Mouse (Mus musculus) neural tube, embryonic 12.5 days (tissue): ENCODE results near the gene Ubl3. TPM values are rescaled to one million over a fixed set of nuclear protein-coding genes. Genes with fewer than 3 reads are reported as not detected.

Source experiments
- ATAC-seq: fragments of 200-750 bp; cut with Nextera tagmentation; 2 replicates; pipeline ENCODE4 v1.8.0; 2017; ENCODE audit warnings: low read depth, mild to moderate bottlenecking, moderate TSS enrichment, moderate library complexity; ENCODE audit not compliant: low FRiP score
- H3K27ac ChIP-seq: fragments of 300-500 bp; sonication (generic); 2 replicates; pipeline ENCODE4 v1.5.1; 2016
- H3K27me3 ChIP-seq: fragments of 300-500 bp; sonication (generic); replicated peaks from 2 replicates; pipeline ENCODE4 v1.6.1; 2016; ENCODE audit warnings: mild to moderate bottlenecking
- H3K36me3 ChIP-seq: fragments of 300-500 bp; sonication (generic); 2 replicates; pipeline ENCODE4 v1.6.1; 2016; ENCODE audit warnings: mild to moderate bottlenecking
- H3K4me1 ChIP-seq: fragments of 300-500 bp; sonication (generic); 2 replicates; pipeline ENCODE4 v1.6.1; 2016
- H3K4me2 ChIP-seq: fragments of 300-500 bp; sonication (generic); replicated peaks from 2 replicates; pipeline ENCODE4 v1.6.1; 2016; ENCODE audit warnings: mild to moderate bottlenecking
- H3K4me3 ChIP-seq: fragments of 300-500 bp; sonication (generic); 2 replicates; pipeline ENCODE4 v1.5.1; 2016
- H3K9ac ChIP-seq: fragments of 300-500 bp; sonication (generic); 2 replicates; pipeline ENCODE4 v1.6.1; 2016; ENCODE audit warnings: mild to moderate bottlenecking
- H3K9me3 ChIP-seq: fragments of 300-500 bp; sonication (generic); 2 replicates; pipeline ENCODE4 v1.6.1; 2016; ENCODE audit warnings: mild to moderate bottlenecking
- WGBS: fragments of 180-500 bp; shearing (Covaris S2); methylation state at CpG from one replicate; pipeline ENCODE4 v1.1.7; 2016; 5-methylcytosine and 5-hydroxymethylcytosine counted together
- polyA plus RNA-seq: library from polyadenylated mRNA; unstranded; fragments of >200 nt; fragmentation: Nextera tagmentation; extraction: Ambion mirVana; gene quantifications from 2 replicates; pipeline ENCODE4 v1.2.1, GENCODE M21; 2016

The Ubl3 gene
- polyA plus RNA-seq, 1 experiment from 2014 or later, result 106 TPM

DNA sequence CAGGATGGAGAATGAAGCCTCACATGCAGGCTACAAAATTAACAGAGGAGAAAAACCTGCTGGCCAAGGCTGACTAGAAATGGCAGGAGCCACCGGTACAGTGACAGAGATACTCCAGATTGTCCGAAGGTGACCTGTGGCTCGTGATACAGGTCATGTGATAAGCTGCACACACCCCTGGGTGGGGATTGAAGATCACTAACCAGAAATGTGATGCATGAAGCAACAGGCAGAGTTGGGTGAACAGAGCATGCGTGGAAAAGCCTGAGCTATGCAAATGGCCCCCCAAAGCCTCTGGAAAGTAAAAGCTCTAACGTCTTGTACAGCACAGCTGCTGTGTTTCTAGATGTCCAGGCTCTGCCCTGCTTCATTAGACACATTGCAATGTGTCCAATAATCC, 3.9 kb upstream of the Ubl3 start:
- no peaks in the 10 kb centered on the region for H3K9me3 ChIP-seq
- H3K27me3 ChIP-seq, result no peaks in the 10 kb centered on the region
- WGBS, result 87% methylated on average over 5 of the region's 5 CpGs
- H3K36me3 ChIP-seq, result no peaks in the 10 kb centered on the region
- no peak overlapping the region for H3K27ac ChIP-seq
- no peak overlapping the region for H3K4me2 ChIP-seq
- H3K4me3 ChIP-seq, result no peak overlapping the region
- H3K4me1 ChIP-seq, result peaks cover 10% of the 10 kb centered on the region; the same call in 1 of the 2 replicates
- ATAC-seq, result no peak
- H3K9ac ChIP-seq, result no peak overlapping the region

DNA sequence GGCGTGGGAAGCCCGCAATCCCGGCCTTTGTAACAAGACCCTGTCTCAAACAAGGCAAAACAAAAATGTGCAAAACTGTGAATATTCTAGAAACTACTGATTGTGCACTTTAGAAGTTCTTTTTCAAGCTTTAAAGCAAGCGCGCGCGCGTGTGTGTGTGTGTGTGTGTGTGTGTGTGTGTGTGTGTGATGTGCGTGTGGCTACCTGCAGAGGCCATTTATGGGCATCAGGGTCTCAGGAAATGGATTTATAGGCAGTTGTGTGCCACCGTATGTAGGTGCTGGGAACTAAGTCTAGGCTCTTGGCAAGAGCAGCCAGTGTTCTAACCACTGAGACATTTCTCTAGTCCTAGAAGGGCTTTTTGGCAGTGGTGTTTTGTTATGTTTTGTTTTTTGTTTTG, 2.6 kb upstream of the Ubl3 start:
- Histone ChIP-seq H3K9ac (no peak overlapping the region), H3K4me1 (peaks cover 15% of the 10 kb centered on the region), H3K27ac (no peak overlapping the region), H3K27me3 (no peaks in the 10 kb centered on the region), H3K4me2 (peak overlapping the region; percentile 53), H3K9me3 (no peaks in the 10 kb centered on the region), H3K36me3 (no peaks in the 10 kb centered on the region), H3K4me3 (no peak overlapping the region)
- no peak for ATAC-seq
- WGBS, result 70% methylated on average over 10 of the region's 10 CpGs

GRCm38 (mm10) chr5:148554701-148555100, 2.1 kb upstream of the Ubl3 start:
- no peak overlapping the region for H3K27ac ChIP-seq
- H3K4me2 ChIP-seq, result peak overlapping the region; percentile 53
- H3K4me3 ChIP-seq, result no peak overlapping the region
- H3K36me3 ChIP-seq, result no peaks in the 10 kb centered on the region
- no peaks in the 10 kb centered on the region for H3K9me3 ChIP-seq
- 0 out of 2 replicates have a peak overlapping the region, but pooled peaks have one; percentile 29 for H3K9ac ChIP-seq
- no peak for ATAC-seq
- peaks cover 19% of the 10 kb centered on the region for H3K4me1 ChIP-seq
- no peaks in the 10 kb centered on the region for H3K27me3 ChIP-seq
- 3% methylated on average over 16 of the region's 16 CpGs for WGBS

DNA sequence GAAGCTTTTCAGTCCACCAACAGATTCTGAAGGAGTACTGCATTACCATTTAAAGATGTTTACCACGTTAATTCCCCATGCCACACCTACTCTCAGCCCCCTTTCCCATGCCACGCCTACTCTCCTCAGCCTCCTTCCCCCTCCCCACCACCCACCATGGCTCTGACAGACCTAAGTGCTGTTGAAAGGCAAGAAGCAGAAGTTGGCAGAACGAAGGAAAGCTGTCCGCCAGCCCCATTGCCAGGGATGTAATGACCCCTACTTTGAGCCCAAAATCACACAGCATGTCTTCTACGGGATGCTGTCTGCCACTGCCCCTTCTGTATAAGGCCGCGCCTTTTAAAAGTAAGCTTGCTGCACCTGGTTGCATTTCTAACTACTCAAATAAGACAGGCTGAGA, 1.7 kb upstream of the Ubl3 start:
- Histone ChIP-seq H3K9me3 (no peaks in the 10 kb centered on the region), H3K27ac (no peak overlapping the region), H3K36me3 (no peaks in the 10 kb centered on the region), H3K4me3 (no peak overlapping the region), H3K4me2 (peak overlapping the region; percentile 53), H3K4me1 (peaks cover 24% of the 10 kb centered on the region), H3K9ac (0 out of 2 replicates have a peak overlapping the region, but pooled peaks have one; percentile 29), H3K27me3 (no peaks in the 10 kb centered on the region)
- WGBS, result 21% methylated on average over 7 of the region's 7 CpGs
- ATAC-seq, result no peak

DNA sequence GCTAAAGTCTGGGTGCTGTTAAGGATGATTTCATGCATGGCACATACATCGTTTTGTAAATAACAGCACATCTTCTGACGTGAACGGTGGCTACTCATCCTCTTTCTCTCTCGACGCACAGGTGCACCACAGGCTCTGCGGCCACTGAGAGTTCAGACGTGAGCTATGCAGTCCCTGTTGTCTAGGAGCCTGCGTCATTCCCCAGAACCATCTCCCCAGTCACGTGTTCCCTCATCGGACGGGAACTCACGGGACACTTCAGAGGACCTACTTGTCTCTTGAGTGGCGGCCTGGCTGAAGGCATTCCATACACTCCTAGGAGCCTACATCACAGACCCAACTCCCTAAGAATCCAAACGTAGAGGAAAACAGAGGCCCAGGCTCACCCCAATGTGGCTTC, 1.1 kb upstream of the Ubl3 start:
- H3K4me2 ChIP-seq, result no peak overlapping the region
- no peaks in the 10 kb centered on the region for H3K36me3 ChIP-seq
- peaks cover 25% of the 10 kb centered on the region for H3K4me1 ChIP-seq
- ATAC-seq, result no peak
- no peak overlapping the region for H3K4me3 ChIP-seq
- no peaks in the 10 kb centered on the region for H3K27me3 ChIP-seq
- no peaks in the 10 kb centered on the region for H3K9me3 ChIP-seq
- H3K27ac ChIP-seq, result no peak overlapping the region
- H3K9ac ChIP-seq, result no peak overlapping the region
- 33% methylated on average over 14 of the region's 14 CpGs for WGBS

- no peak for ATAC-seq
- peak overlapping the region; percentile 99; the same call in 1 of the 2 replicates for H3K27ac ChIP-seq
- peak overlapping the region; percentile 88 for H3K9ac ChIP-seq
- no peaks in the 10 kb centered on the region for H3K9me3 ChIP-seq
- no peaks in the 10 kb centered on the region for H3K36me3 ChIP-seq
- H3K4me1 ChIP-seq, result peaks cover 43% of the 10 kb centered on the region
- H3K27me3 ChIP-seq, result no peaks in the 10 kb centered on the region
- WGBS, result under 1% methylated on average over 17 of the region's 17 CpGs
- H3K4me2 ChIP-seq, result peak overlapping the region; percentile 82
- H3K4me3 ChIP-seq, result peak overlapping the region; percentile 74
Measured at GRCm38 (mm10) chr5:148551764-148552136, 839 bp downstream of the Ubl3 start.

DNA sequence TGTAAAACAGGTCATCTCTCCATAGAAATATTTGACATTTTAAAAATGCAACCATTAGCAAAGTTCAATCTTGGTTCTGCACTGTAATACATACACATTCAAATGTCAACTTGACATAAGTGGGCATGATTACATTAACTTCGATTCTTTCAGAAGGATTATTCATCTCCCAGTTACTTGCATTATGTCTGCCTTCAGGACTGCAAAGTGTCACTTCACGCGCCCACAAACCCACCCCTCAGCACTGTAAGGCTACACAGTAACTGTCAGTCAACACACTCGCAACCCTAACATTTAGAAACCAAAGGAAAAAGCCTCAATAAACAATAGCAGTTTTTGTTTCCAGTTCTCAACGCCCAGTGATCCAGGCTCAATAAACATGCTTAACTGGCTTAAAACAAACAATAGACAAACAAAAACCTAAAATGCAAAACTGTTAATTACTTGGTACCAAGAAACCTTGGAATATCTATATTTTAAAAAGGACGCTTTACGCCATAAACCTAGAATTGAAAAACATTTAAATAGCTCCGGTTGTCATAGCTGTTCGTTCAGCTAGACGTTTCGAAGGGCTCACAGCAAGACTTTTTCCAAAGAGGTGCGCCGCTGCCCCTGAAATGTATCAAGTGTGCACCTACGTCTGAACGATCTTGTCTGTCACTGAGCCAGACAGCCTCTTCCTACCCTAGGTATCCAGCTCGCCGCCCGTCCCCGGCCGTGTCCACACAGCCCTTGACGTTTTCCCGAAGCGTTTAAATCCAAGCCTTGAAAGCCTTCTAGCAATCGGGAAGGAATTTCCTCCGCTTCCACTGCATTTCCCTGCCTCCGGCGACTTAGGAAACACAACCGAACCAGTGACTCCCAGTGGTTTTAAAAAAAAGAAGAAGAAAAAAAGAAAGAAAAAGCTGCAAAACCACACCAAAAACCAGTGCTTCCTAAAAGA, 1.5 kb downstream of the Ubl3 start:
- peak overlapping the region; percentile 74 for H3K4me3 ChIP-seq
- no peak for ATAC-seq
- peaks cover 45% of the 10 kb centered on the region for H3K4me1 ChIP-seq

GRCm38 (mm10) chr5:148550393-148550792, 2.2 kb downstream of the Ubl3 start:
- H3K4me3 ChIP-seq, result peak overlapping the region; percentile 74
- no peak for ATAC-seq
- H3K36me3 ChIP-seq, result no peaks in the 10 kb centered on the region
- H3K4me2 ChIP-seq, result peak overlapping the region; percentile 82
- H3K27ac ChIP-seq, result no peak overlapping the region
- under 1% methylated on average over 6 of the region's 6 CpGs for WGBS
- peak overlapping the region; percentile 88 for H3K9ac ChIP-seq
- no peaks in the 10 kb centered on the region for H3K27me3 ChIP-seq
- no peaks in the 10 kb centered on the region for H3K9me3 ChIP-seq
- peaks cover 45% of the 10 kb centered on the region for H3K4me1 ChIP-seq

More for the DNA sequence above, 1.5 kb downstream of the Ubl3 start:
- Histone ChIP-seq H3K36me3 (no peaks in the 10 kb centered on the region), H3K9me3 (no peaks in the 10 kb centered on the region), H3K27me3 (no peaks in the 10 kb centered on the region), H3K9ac (peak overlapping the region; percentile 88), H3K27ac (no peak overlapping the region), H3K4me2 (peak overlapping the region; percentile 82)
- under 1% methylated on average over 28 of the region's 28 CpGs for WGBS

GRCm38 (mm10) chr5:148549307-148549706, 3.3 kb downstream of the Ubl3 start:
- no peak overlapping the region for H3K9ac ChIP-seq
- no peak for ATAC-seq
- 13% methylated on average over 4 of the region's 4 CpGs for WGBS
- peaks cover 37% of the 10 kb centered on the region for H3K4me1 ChIP-seq
- H3K4me2 ChIP-seq, result peak overlapping the region; percentile 82
- H3K27ac ChIP-seq, result no peak overlapping the region
- H3K9me3 ChIP-seq, result no peaks in the 10 kb centered on the region
- H3K4me3 ChIP-seq, result peak overlapping the region; percentile 74; the same call in 1 of the 2 replicates
- H3K36me3 ChIP-seq, result no peaks in the 10 kb centered on the region
- H3K27me3 ChIP-seq, result no peaks in the 10 kb centered on the region

DNA sequence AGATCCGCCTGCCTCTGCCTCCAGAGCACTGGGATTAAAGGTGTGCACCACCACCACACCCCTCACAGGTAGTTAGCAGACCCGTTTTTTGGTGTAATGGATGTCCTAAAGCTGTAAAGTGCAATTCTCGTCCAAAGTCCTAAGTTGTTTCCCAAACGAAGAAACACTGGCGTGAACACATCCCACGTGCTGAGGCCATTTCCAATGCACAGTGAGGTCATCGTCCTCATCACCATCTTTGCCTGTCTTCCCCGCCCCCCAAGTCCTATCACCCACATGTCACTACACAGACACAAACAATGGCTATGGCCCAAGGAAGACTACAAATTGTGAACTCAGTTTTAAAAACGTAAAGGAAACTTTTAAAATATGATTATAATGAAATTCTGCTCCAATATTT, 4.0 kb downstream of the Ubl3 start:
- Histone ChIP-seq H3K9me3 (no peaks in the 10 kb centered on the region), H3K4me2 (peak overlapping the region; percentile 20), H3K4me1 (peaks cover 35% of the 10 kb centered on the region), H3K36me3 (no peaks in the 10 kb centered on the region), H3K9ac (no peak overlapping the region), H3K4me3 (no peak overlapping the region), H3K27me3 (no peaks in the 10 kb centered on the region), H3K27ac (no peak overlapping the region)
- WGBS, result 64% methylated on average over 9 of the region's 9 CpGs
- no peak for ATAC-seq

GRCm38 (mm10) chr5:148547870-148548456, 4.6 kb downstream of the Ubl3 start:
- no peaks in the 10 kb centered on the region for H3K36me3 ChIP-seq
- no peak for ATAC-seq
- H3K27me3 ChIP-seq, result no peaks in the 10 kb centered on the region
- no peak overlapping the region for H3K27ac ChIP-seq
- 56% methylated on average over 10 of the region's 10 CpGs for WGBS
- no peak overlapping the region for H3K9ac ChIP-seq
- no peaks in the 10 kb centered on the region for H3K9me3 ChIP-seq
- H3K4me2 ChIP-seq, result peak overlapping the region; percentile 20
- H3K4me1 ChIP-seq, result peaks cover 35% of the 10 kb centered on the region
- no peak overlapping the region for H3K4me3 ChIP-seq

DNA sequence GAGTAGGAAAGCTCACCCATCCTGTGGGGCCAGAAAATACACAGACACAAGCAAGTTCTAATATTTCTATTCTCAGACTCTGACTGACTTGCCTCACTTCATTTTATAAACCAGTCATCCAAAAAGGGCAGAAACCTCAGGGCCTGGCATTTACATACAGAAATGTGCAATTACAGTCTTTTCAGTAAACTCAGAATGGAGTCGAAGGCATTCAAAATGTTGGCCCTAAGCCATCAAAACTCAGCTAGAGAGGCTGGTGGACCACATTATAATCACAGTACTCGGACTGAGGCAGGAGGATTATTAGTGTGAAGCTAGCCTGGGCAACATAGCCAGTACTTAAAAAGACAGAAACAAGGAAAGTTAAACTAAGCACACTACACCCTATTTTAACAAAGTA, 5.6 kb downstream of the Ubl3 start:
- H3K4me3 ChIP-seq, result no peak overlapping the region
- no peak overlapping the region for H3K4me2 ChIP-seq
- H3K36me3 ChIP-seq, result no peaks in the 10 kb centered on the region
- no peak overlapping the region for H3K9ac ChIP-seq
- WGBS, result 64% methylated on average over 2 of the region's 2 CpGs
- no peak for ATAC-seq
- H3K4me1 ChIP-seq, result peaks cover 42% of the 10 kb centered on the region
- no peaks in the 10 kb centered on the region for H3K9me3 ChIP-seq
- no peaks in the 10 kb centered on the region for H3K27me3 ChIP-seq
- no peak overlapping the region for H3K27ac ChIP-seq
